ENCODE assay signal across 16 mouse cellular contexts in the genomic region with DNA sequence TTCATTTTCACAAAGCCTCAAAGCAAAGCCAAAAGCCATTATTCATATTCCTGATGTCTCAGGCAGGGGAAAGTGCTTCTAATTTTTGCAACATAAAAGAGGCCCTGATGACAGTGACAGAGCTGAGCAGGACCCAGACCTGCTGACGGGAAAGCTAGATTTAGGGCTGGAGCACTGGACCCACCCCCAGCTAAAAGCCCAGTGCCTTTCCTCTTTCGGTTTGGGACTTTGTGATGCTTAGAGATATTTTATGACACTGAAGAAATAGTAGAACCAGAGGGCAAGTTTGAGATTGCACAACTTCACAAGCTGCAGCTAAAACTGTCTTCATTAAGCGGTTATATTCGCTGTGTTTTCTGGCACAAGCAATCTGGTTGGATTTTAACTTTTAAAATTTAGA. TPM values are rescaled to one million over a fixed set of nuclear protein-coding genes. Genes with fewer than 3 reads are reported as not detected.
DNase-seq lines count a peak whose midpoint lies in the region; ATAC-seq and TF ChIP-seq lines count a peak whose summit lies in the region.
"Had no signal": no experiment of that assay in that cellular context is flagged by ENCODE, and none has a peak within 500 bp of the region (broad histone marks: within the 10 kb centered on the region; RNA-seq: fewer than 3 reads in every experiment).

No protein-coding gene starts in this region.

- H3K79me2 ChIP-seq in myocyte (ENCODE audit: control insufficient read depth, insufficient read depth), result peaks cover 20% of the 10 kb centered on the region

- no peaks in the 10 kb centered on the region for H3K4me1 ChIP-seq in lung, embryonic 14.5 days (ENCODE audit: insufficient read depth)
- H3K4me1 ChIP-seq in midbrain, postnatal 0 days (ENCODE audit: insufficient read depth, low read length), result no peaks in the 10 kb centered on the region
- H3K4me1 ChIP-seq: liver, embryonic 12.5 days; midbrain, embryonic 15.5 days; neural tube, embryonic 13.5 days had no signal

- no peak overlapping the region for H3K27ac ChIP-seq in lung, embryonic 14.5 days (ENCODE audit: low read depth)
- H3K27ac ChIP-seq in midbrain, postnatal 0 days (ENCODE audit: low read depth, low read length), result no peak overlapping the region
- H3K27ac ChIP-seq: liver, embryonic 12.5 days; midbrain, embryonic 15.5 days; neural tube, embryonic 13.5 days had no signal

- ATAC-seq in lung, embryonic 14.5 days (ENCODE audit: insufficient read depth), result no peak
- no peak for ATAC-seq in midbrain, postnatal 0 days (ENCODE audit: low FRiP score)
- ATAC-seq: inflammation-experienced regulatory T-cells, adult 6 months; liver, embryonic 12.5 days; midbrain, embryonic 15.5 days had no signal

- H3K36me3 ChIP-seq in lung, embryonic 14.5 days (ENCODE audit: insufficient read depth), result no peaks in the 10 kb centered on the region
- H3K36me3 ChIP-seq in myocyte (ENCODE audit: control insufficient read depth, insufficient read depth), result peaks cover 2% of the 10 kb centered on the region
- peaks cover 5% of the 10 kb centered on the region for H3K36me3 ChIP-seq in midbrain, postnatal 0 days (ENCODE audit: insufficient read depth, low read length)
- H3K36me3 ChIP-seq: liver, embryonic 12.5 days had no signal

- no peak overlapping the region for H3K4me3 ChIP-seq in lung, embryonic 14.5 days (ENCODE audit: low read depth, low read length)
- H3K4me3 ChIP-seq in myocyte, result no peak overlapping the region
- no peak overlapping the region for H3K4me3 ChIP-seq in midbrain, postnatal 0 days (ENCODE audit: low read depth, low read length)
- H3K4me3 ChIP-seq: liver, embryonic 12.5 days; midbrain, embryonic 15.5 days; neural tube, embryonic 13.5 days had no signal

- no peaks in the 10 kb centered on the region for H3K27me3 ChIP-seq in lung, embryonic 14.5 days (ENCODE audit: insufficient read depth, low read length)
- H3K27me3 ChIP-seq in myocyte (ENCODE audit: control insufficient read depth, insufficient read depth, insufficient read length), result no peaks in the 10 kb centered on the region
- no peaks in the 10 kb centered on the region for H3K27me3 ChIP-seq in midbrain, postnatal 0 days (ENCODE audit: insufficient read depth, low read length)
- H3K27me3 ChIP-seq: liver, embryonic 12.5 days; midbrain, embryonic 15.5 days; neural tube, embryonic 13.5 days had no signal

- TF ChIP-seq CTCF in lung, embryonic 14.5 days (IDR thresholded peaks at IDR 0.05; ENCODE audit: low read depth), result no peak
- no peak for TF ChIP-seq CTCF in midbrain, postnatal 0 days (IDR thresholded peaks at IDR 0.05)

- H3K9ac ChIP-seq in lung, embryonic 14.5 days, result no peak overlapping the region
- no peak overlapping the region for H3K9ac ChIP-seq in midbrain, postnatal 0 days (replicated peaks; ENCODE audit: low read length, poor library complexity, severe bottlenecking)
- H3K9ac ChIP-seq: liver, embryonic 12.5 days; midbrain, embryonic 15.5 days; neural tube, embryonic 13.5 days had no signal

- H3ac ChIP-seq in myocyte (ENCODE audit: control insufficient read depth, insufficient read length), result no peak overlapping the region

- WGBS in lung, embryonic 14.5 days, result 59% methylated on average over 4 of the region's 4 CpGs
- 91% methylated on average over 4 of the region's 4 CpGs for WGBS in midbrain, postnatal 0 days

- TF ChIP-seq POLR2A in myocyte (IDR thresholded peaks at IDR 0.05; ENCODE audit: insufficient read length, low read depth), result no peak

- DNase-seq in adrenal gland, adult (ENCODE audit: inconsistent age in 2 of 2, low spot score in 1 of 2), result peak; percentile 34 to 75
- DNase-seq in adrenal gland, postnatal 4 days (ENCODE audit: low spot score in 2 of 2), result no peak
- peak; percentile 26 for DNase-seq in lung, embryonic 14.5 days
- no peak for DNase-seq in lung, adult 18-20 months
- DNase-seq in kidney, adult 9 months, result peak; percentile 49
- no peak for DNase-seq in midbrain, postnatal 0 days (ENCODE audit: low spot score)
- DNase-seq in MN1 (ENCODE audit: low spot score), result no peak
- DNase-seq: cerebellum, adult 9-11 months; lung, postnatal 4 days; right cerebral cortex, adult 18-20 months; thymus, postnatal 4 days had no signal

- no peak overlapping the region for H3K4me2 ChIP-seq in lung, embryonic 14.5 days
- no peak overlapping the region for H3K4me2 ChIP-seq in myocyte (ENCODE audit: low read depth)
- H3K4me2 ChIP-seq in midbrain, postnatal 0 days (ENCODE audit: low read depth, low read length, poor library complexity, severe bottlenecking), result no peak overlapping the region
- H3K4me2 ChIP-seq: liver, embryonic 12.5 days; midbrain, embryonic 15.5 days; neural tube, embryonic 13.5 days had no signal

- no peaks in the 10 kb centered on the region for H3K9me3 ChIP-seq in lung, embryonic 14.5 days (ENCODE audit: low read depth, low read length)
- H3K9me3 ChIP-seq in midbrain, postnatal 0 days (ENCODE audit: low read length), result no peaks in the 10 kb centered on the region
- H3K9me3 ChIP-seq: liver, embryonic 12.5 days; midbrain, embryonic 15.5 days; neural tube, embryonic 13.5 days had no signal

TF ChIP-seq in myocyte, 11 proteins besides CTCF, POLR2A, EP300 and RAD21:
- TF ChIP-seq CEBPB (IDR thresholded peaks at IDR 0.05; ENCODE audit: insufficient read depth, poor library complexity, severe bottlenecking) (peak; percentile 42; the same call in 1 of the 2 replicates), USF1 (IDR thresholded peaks at IDR 0.05; ENCODE audit: low read depth) (no peak)

RNA-seq across cellular contexts. Expression of a gene that starts 18.1 kb away (rescaled TPM):
- 10 to 100 TPM; 18.6 to 18.7 TPM for total RNA-seq in adrenal gland, postnatal 4 days (2021)
- 9.3 and 10.7 TPM in 2 replicates for polyA plus RNA-seq in lung, embryonic 14.5 days (2014; fragmentation: Nextera tagmentation; extraction: Ambion mirVana)
- 7.8 TPM for polyA plus RNA-seq in myocyte (2012; fragmentation: generic; extraction: Trizol)
- 24.6 and 26.2 TPM in 2 replicates for total RNA-seq in midbrain, postnatal 0 days (2014; rRNA removed)
- 6.9 and 10.2 TPM in 2 replicates for polyA plus RNA-seq in midbrain, postnatal 0 days (2015; fragmentation: Nextera tagmentation; extraction: Ambion mirVana)

RNA-seq across cellular contexts. Expression of a gene that starts 18.1 kb away (rescaled TPM):
- total RNA-seq in adrenal gland, postnatal 4 days (2021), result 10 to 100 TPM; 22.0 to 26.5 TPM
- polyA plus RNA-seq in lung, embryonic 14.5 days (2014; fragmentation: Nextera tagmentation; extraction: Ambion mirVana), result 19.5 and 21.0 TPM in 2 replicates
- 8.0 TPM for polyA plus RNA-seq in myocyte (2012; fragmentation: generic; extraction: Trizol)
- 9.4 and 12.2 TPM in 2 replicates for total RNA-seq in midbrain, postnatal 0 days (2014; rRNA removed)
- polyA plus RNA-seq in midbrain, postnatal 0 days (2015; fragmentation: Nextera tagmentation; extraction: Ambion mirVana), result 13.4 and 15.9 TPM in 2 replicates

Comparison
In these comparisons a context has a peak if more than half of its experiments do, and no peak if none do; other contexts are left out.
1. DNase-seq: peak in adrenal gland, adult (2 of 2), lung, embryonic 14.5 days (single experiment) and kidney, adult 9 months (single experiment); none in adrenal gland, postnatal 4 days (0 of 2), lung, adult 18-20 months (0 of 2), midbrain, postnatal 0 days (single experiment) and MN1 (single experiment).